Mouse (Mus musculus): ENCODE results near the gene Ston1.

Gene Ston1

DNA sequence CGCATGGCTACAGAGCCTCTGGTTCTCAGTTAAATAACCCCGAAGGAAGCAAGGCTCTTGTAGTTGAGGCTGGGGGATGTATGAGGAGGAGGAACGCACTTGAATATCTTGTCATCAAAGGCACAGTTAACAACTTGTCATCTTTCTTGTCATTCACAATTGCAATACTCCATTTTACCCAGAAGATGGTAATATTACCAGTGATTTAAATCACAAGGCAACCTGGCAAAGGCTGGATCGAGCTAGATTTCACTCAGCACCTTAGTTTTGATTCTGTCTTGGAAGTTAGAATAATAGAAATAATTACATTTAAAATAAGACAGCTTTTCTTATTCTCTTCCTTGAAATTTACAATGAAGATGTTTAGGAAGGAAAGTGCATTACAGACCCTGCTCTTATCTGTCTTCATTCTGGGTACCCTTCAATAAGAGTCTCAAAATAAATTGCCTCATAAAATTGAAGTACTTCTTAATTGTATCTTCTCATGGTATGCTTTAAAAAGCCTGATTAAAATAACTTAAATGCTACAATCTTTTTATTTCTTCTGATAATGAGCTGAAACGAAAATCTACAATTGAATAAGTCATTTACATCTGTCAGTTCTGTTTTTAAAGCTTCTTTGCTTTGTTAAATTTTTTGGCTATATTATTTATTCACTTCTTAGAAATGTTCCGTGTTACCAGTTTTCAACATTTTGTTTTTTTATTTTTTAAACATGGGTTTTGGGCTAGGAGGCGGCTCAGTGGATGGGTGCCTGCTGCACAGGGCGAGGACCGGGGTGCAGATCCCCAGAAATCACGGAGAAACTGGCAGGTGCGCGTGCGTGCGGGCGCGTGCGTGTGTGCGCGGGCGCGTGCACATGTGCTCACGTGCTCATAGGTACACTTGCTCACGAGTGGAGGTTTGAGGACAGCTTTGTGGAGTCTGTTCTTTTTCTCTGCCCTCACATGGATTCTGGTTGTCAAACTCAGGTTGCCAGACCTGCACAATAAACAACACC, 78.1 kb downstream of the Ston1 start:
- no peak for DNase-seq (ENCODE audit: low spot score)

DNA sequence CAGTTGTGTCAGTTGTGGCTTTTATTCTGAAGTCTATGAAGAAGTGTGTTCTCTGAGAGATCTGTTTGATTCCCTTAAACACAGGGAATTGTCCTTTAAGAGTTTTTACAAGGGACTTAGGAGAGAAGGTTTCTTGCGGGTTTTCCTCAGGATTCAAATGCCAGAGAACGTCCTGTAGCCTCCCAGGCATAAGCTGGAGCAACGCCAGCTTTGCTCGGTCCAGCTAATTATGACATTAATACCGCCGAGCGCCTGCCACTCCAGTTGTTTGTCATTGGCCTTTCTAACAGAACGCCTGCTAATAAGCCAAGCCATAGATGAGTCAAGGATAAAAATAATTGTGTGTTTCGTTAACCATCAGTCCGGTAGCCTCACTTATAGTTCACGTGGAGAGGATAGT, 90.7 kb downstream of the Ston1 start:
- DNase-seq (ENCODE audit: low spot score): no peak

DNA sequence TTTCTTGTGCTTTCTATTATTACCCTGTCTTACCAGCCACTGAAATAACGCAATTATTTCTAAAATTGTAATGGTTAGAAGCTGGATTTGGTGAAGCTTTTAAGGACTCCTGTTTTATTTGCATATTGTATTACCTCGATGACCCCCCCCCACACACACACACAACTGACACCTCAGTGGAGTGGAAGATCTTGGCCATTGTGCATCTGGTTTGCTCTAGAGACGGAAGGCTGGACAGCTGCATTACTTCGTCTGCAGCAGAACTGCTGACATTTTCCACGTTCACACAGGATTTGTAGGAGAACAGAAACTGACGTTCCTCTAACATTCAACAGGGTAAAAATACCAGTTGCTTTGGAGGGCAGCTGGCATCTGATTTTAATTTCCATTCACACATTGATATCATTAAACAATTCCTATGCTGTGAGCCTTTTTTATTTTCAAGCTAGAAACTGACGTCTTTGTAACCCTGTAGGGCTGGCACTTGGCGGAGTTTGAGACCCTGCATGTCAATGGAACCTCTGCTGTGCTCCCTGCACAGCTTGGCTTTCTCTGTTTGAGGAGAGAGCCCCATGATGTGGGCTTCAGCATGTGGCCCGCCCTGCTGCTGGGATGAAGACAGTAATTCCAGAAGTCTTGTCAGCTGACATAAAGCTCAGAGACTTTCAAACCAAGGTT, 99.3 kb downstream of the Ston1 start:
- DNase-seq (ENCODE audit: low spot score): no peak

DNA sequence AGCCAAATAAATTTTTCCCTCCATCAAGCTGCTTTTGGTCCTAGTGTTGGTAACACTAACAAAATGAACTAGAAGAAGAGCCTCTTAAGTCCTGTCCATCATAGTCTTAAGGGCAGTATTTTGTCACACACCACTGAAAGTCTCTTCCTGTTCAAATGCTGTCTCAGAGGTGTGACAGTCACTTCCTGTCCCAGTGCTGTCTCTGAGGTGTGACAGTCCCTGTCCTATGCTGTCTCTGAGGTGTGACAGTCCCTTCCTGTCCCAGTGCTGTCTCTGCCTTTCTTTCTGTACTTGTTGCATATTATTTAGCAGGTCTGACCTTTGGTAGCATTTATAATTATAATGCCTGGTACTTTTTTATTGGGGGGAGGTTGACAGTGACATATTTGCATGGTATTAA, 103.4 kb downstream of the Ston1 start:
- no peak for DNase-seq (ENCODE audit: low spot score)

DNA sequence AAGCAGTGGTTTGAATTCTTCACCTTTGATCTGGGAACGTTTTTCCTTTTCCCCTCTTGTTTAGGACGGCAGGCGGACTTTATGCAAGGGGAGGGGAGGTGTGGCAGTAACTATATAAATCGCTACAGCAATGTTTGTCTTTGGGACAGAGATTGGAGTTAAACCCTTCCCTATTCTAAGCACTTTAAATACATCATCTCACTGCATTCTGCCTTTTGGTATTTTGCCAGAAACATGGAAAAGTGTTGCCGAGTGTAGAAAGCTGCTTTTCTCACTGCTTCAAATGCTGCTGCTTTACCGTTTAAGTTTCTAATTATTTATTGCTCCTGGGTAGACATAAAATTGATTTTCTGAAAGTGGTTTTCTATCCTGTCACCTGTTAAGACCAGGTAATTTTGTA, 104.9 kb downstream of the Ston1 start:
- no peak for DNase-seq (ENCODE audit: low spot score)

DNA sequence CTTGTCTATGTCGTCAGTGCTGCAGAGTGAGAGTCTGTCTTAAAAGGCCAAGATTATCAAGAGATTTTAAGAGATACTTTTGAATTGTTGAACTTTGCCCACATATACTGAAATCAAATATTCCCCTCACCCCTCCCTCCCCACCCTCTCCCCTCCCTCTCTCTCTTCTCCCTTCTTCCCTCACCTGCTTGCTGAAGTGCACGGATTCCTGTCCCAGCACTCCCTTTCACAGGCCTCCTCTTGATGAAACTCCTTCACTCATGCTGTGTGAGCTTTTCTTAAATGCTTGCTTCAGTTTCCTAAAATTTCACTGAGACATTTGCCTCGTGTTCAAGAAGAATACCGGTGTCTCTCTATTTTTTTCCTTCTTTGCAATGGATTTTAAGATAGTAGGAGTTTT, 105.6 kb downstream of the Ston1 start:
- no peak for DNase-seq (ENCODE audit: low spot score)

DNA sequence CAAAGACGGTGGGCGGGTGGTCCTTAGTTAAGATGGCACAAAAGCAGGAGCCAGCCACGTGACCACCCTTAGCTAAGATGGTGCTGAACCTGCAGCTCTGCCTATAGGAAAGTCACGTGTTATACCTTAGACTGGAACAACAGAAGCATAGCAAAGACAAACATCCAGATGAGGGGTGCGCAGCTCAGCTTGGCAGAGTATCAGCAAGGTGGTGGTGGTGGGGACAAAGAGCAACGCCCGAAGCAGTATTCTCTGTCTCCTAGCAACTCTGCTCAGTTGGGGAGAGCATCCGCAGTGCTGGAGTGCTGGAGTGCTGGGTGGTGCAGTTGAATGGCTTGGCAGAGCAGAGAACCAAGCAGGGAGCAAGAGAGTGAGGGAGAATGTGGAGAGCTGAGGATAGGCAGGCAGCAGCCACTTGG, 108.8 kb downstream of the Ston1 start:
- DNase-seq (ENCODE audit: low spot score): no peak
